Mouse (Mus musculus): ENCODE results near the gene Rap2c. TPM values are rescaled to one million over a fixed set of nuclear protein-coding genes. Genes with fewer than 3 reads are reported as not detected.

Rap2c gene
- total RNA-seq, 4 experiments from 2014 or later: 27.9 to 29.4 (median 28.2) TPM

- no peak for DNase-seq (ENCODE audit: low spot score in 2 of 2)
Observed at GRCm38 (mm10) chrX:50969907-50970306, 47.9 kb downstream of the Rap2c start.

GRCm38 (mm10) chrX:50968157-50968932, 49.5 kb downstream of the Rap2c start:
- no peak for DNase-seq (ENCODE audit: low spot score in 2 of 2)

- no peak for DNase-seq (ENCODE audit: low spot score in 2 of 2)
Observed at GRCm38 (mm10) chrX:50965157-50965556, 52.7 kb downstream of the Rap2c start.

- no peak for DNase-seq (ENCODE audit: low spot score in 2 of 2)
Observed at GRCm38 (mm10) chrX:50962955-50963354, 54.9 kb downstream of the Rap2c start.

Other genes starting within 250 kb of the Rap2c start
- 10 to 100 TPM in 1 of 4 experiments, 1 to 10 TPM in 3; 7.3 to 10.6 (median 8.1) TPM for gene Stk26, start 177.0 kb downstream of the Rap2c start, total RNA-seq (2022)
- gene Frmd7, start 75.3 kb downstream of the Rap2c start, total RNA-seq (2022): 1 to 10 TPM; 2.2 to 4.2 (median 3.0) TPM
- not detected for gene Mbnl3, start 188.5 kb upstream of the Rap2c start, total RNA-seq (2022)

Data from layer of hippocampus, adult 8-10 months (tissue).